Mouse (Mus musculus) central nervous system, embryonic 14 days (tissue): ENCODE measurements around the gene Cox6a2. TPM values are rescaled to one million over a fixed set of nuclear protein-coding genes. Genes with fewer than 3 reads are reported as not detected.

Experiments used
- polyA plus RNA-seq: library from polyadenylated mRNA; depleted of rRNA; stranded (reverse); fragments of >200 nt; gene quantifications from 2 replicates; pipeline ENCODE4 v1.2.3, GENCODE M21; 2012; rRNA removed

The Cox6a2 gene
- 0.09 and 10.5 TPM in 2 replicates for polyA plus RNA-seq

GRCm38 (mm10) chr7:128206152-128206551 lies at the start of gene Cox6a2:
Gene Cox6a2, minus strand, starts transcription at chr7:128206387.

GRCm38 (mm10) chr7:128246496-128247391 lies 40.6 kb upstream of the Cox6a2 start, which contains the start of gene Tgfb1i1:
Gene Tgfb1i1, plus strand, starts transcription at chr7:128246812.

GRCm38 (mm10) chr7:128237927-128238778 lies 32.0 kb upstream of the Cox6a2 start, which contains the start of gene 9130023H24Rik:
Gene 9130023H24Rik, minus strand, starts transcription at chr7:128238031.

GRCm38 (mm10) chr7:128236856-128237592 lies 30.8 kb upstream of the Cox6a2 start, which contains the start of gene Armc5:
Gene Armc5, plus strand, starts transcription at chr7:128237342.

Other genes with a start within 250 kb of the Cox6a2 start
- gene Fus, start 238.9 kb downstream of the Cox6a2 start, polyA plus RNA-seq: 779 and 808 TPM in 2 replicates
- gene Pycard, start 212.5 kb downstream of the Cox6a2 start, polyA plus RNA-seq: 7.0 and 10.3 TPM in 2 replicates
- gene Trim72, start 202.4 kb downstream of the Cox6a2 start, polyA plus RNA-seq: 0.64 and 4.6 TPM in 2 replicates
- 2.0 and 2.3 TPM in 2 replicates for gene Itgam, start 143.7 kb downstream of the Cox6a2 start, polyA plus RNA-seq
- gene Gm49368, start 143.7 kb downstream of the Cox6a2 start, polyA plus RNA-seq: 0.01 and 0.05 TPM in 2 replicates
- gene Itgax, start 76.8 kb downstream of the Cox6a2 start, polyA plus RNA-seq: 0.14 and 0.15 TPM in 2 replicates
- 0.04 TPM in 1 of 2 replicates, not detected in the other for gene Itgad, start 52.0 kb downstream of the Cox6a2 start, polyA plus RNA-seq
- gene Armc5, start 31.0 kb upstream of the Cox6a2 start, polyA plus RNA-seq: 12.8 and 15.7 TPM in 2 replicates
- gene 9130023H24Rik, start 31.6 kb upstream of the Cox6a2 start, polyA plus RNA-seq: 3.0 and 3.6 TPM in 2 replicates
- gene Tgfb1i1, start 40.4 kb upstream of the Cox6a2 start, polyA plus RNA-seq: 13.1 and 23.1 TPM in 2 replicates
- gene Slc5a2, start 59.3 kb upstream of the Cox6a2 start, polyA plus RNA-seq: 0.04 and 0.06 TPM in 2 replicates
- 25.4 and 34.0 TPM in 2 replicates for gene BC017158, start 91.8 kb upstream of the Cox6a2 start, polyA plus RNA-seq
- gene Rgs10, start 212.4 kb upstream of the Cox6a2 start, polyA plus RNA-seq: 29.2 and 31.3 TPM in 2 replicates